Mouse (Mus musculus) myocyte (in vitro differentiated cells): ENCODE data around the gene Pigx.

Experiments
- CEBPB ChIP-seq: IDR thresholded peaks from 2 replicates; pipeline ENCODE4 v1.6.1; 2011; ENCODE audit warnings: mild to moderate bottlenecking, moderate library complexity; ENCODE audit not compliant: poor library complexity, insufficient read depth, severe bottlenecking
- E2F4 ChIP-seq: IDR thresholded peaks from one replicate; pipeline ENCODE4 v1.6.1; 2011; ENCODE audit warnings: mild to moderate bottlenecking, control low read depth, moderate library complexity; ENCODE audit not compliant: insufficient read depth
- MAX ChIP-seq: IDR thresholded peaks from one replicate; pipeline ENCODE4 v1.6.1; 2011; ENCODE audit warnings: low read depth, mild to moderate bottlenecking, control low read depth
- MYOG ChIP-seq, 3 experiments: IDR thresholded peaks; one replicate each; pipeline ENCODE4 v1.6.1; 2011; ENCODE audit warnings: control low read depth in 2 of 3, low read depth in 2 of 3, mild to moderate bottlenecking in 2 of 3; ENCODE audit not compliant: insufficient read length in 2 of 3, control insufficient read depth in 1 of 3, insufficient read depth in 1 of 3
- POLR2A ChIP-seq: IDR thresholded peaks from one replicate; pipeline ENCODE4 v1.6.1; 2011; ENCODE audit warnings: low read depth, mild to moderate bottlenecking, control low read depth, moderate library complexity; ENCODE audit not compliant: insufficient read length
- POLR2AphosphoS2 ChIP-seq: IDR thresholded peaks from one replicate; pipeline ENCODE4 v1.6.1; 2011; ENCODE audit warnings: low read depth, control low read depth; ENCODE audit not compliant: insufficient read length
- REST ChIP-seq: IDR thresholded peaks from one replicate; pipeline ENCODE4 v1.6.1; 2011; ENCODE audit warnings: mild to moderate bottlenecking, control low read depth, moderate library complexity; ENCODE audit not compliant: insufficient read depth, insufficient read length
- SRF ChIP-seq: IDR thresholded peaks from one replicate; pipeline ENCODE4 v1.6.1; 2011; ENCODE audit warnings: low read depth; ENCODE audit not compliant: control insufficient read depth, insufficient read length
- TCF12 ChIP-seq: IDR thresholded peaks from one replicate; pipeline ENCODE4 v1.6.1; 2011; ENCODE audit warnings: mild to moderate bottlenecking, control low read depth; ENCODE audit not compliant: poor library complexity, insufficient read depth, severe bottlenecking
- USF1 ChIP-seq: IDR thresholded peaks from one replicate; pipeline ENCODE4 v1.6.1; 2011; ENCODE audit warnings: low read depth, mild to moderate bottlenecking, control low read depth, moderate library complexity

GRCm38 (mm10) chr16:32133148-32133547, 33.6 kb upstream of the Pigx start:
- TF ChIP-seq POLR2A (no peak), POLR2AphosphoS2 (no peak), MAX (no peak), TCF12 (no peak), CEBPB (no peak), USF1 (no peak), E2F4 (no peak), SRF (no peak), REST (no peak), MYOG (IDR thresholded peaks at IDR 0.05; ENCODE audit: control insufficient read depth in 1 of 3, insufficient read depth in 1 of 3, insufficient read length in 2 of 3, low read depth in 2 of 3) (no peak)
